Mouse (Mus musculus) brain, embryonic 14.5 days (tissue): ENCODE measurements around the gene Xpot. TPM values are rescaled to one million over a fixed set of nuclear protein-coding genes. Genes with fewer than 3 reads are reported as not detected.
A peak's percentile ranks its signal among the peaks of the same experiment; 100 is the strongest.

Experiments
- DNase-seq: peaks from one replicate; pipeline ENCODE4 v3.0.0-alpha.2; 2011; ENCODE audit warnings: low read depth
- CTCF ChIP-seq: fragments of 200-500 bp; IDR thresholded peaks from 2 replicates; pipeline ENCODE4 v1.5.1; 2012; ENCODE audit warnings: inconsistent platforms, mild to moderate bottlenecking, moderate library complexity, borderline replicate concordance; ENCODE audit not compliant: insufficient read depth, insufficient read length; ENCODE audit errors: extremely low read depth
- POLR2A ChIP-seq: fragments of 200-500 bp; IDR thresholded peaks from 2 replicates; pipeline ENCODE4 v1.6.1; 2012; ENCODE audit warnings: mild to moderate bottlenecking, inconsistent platforms, borderline replicate concordance; ENCODE audit not compliant: poor library complexity, insufficient read depth, insufficient read length, severe bottlenecking; ENCODE audit errors: extremely low read depth
- polyA plus RNA-seq: library from polyadenylated mRNA; depleted of rRNA; stranded (reverse); fragments of >200 nt; gene quantifications from 2 replicates; pipeline ENCODE4 v1.2.3, GENCODE M21; 2012

Xpot gene
- polyA plus RNA-seq, 1 experiment, result 78.9 TPM

GRCm38 (mm10) chr10:121611587-121611986 lies 14.5 kb downstream of the Xpot start:
- TF ChIP-seq CTCF (no peak), POLR2A (no peak)
- no peak for DNase-seq

GRCm38 (mm10) chr10:121608177-121608576 lies 18.0 kb downstream of the Xpot start:
- no peak for DNase-seq
- no peak for TF ChIP-seq CTCF
- TF ChIP-seq POLR2A, result no peak

- DNase-seq, result no peak
- TF ChIP-seq POLR2A, result no peak
- no peak for TF ChIP-seq CTCF
Measured at GRCm38 (mm10) chr10:121604632-121605344, 21.3 kb downstream of the Xpot start.

- TF ChIP-seq POLR2A (no peak), CTCF (no peak)
- no peak for DNase-seq
Measured at GRCm38 (mm10) chr10:121603556-121603955, 22.6 kb downstream of the Xpot start.

- TF ChIP-seq POLR2A (no peak), CTCF (no peak)
- no peak for DNase-seq
Measured at GRCm38 (mm10) chr10:121601272-121601671, 24.9 kb downstream of the Xpot start.

GRCm38 (mm10) chr10:121596580-121596979 lies 29.6 kb downstream of the Xpot start:
- no peak for TF ChIP-seq POLR2A
- TF ChIP-seq CTCF, result no peak
- no peak for DNase-seq

GRCm38 (mm10) chr10:121591106-121591505 lies 35.0 kb downstream of the Xpot start:
- TF ChIP-seq POLR2A (no peak), CTCF (no peak)
- no peak for DNase-seq

- no peak for TF ChIP-seq POLR2A
- no peak for TF ChIP-seq CTCF
- DNase-seq, result no peak
Measured at GRCm38 (mm10) chr10:121587371-121587840, 38.7 kb downstream of the Xpot start.

- no peak for TF ChIP-seq CTCF
- peak; percentile 63 for TF ChIP-seq POLR2A
- DNase-seq, result peak; percentile 97
Measured at GRCm38 (mm10) chr10:121586675-121587370, 39.3 kb downstream of the Xpot start, which contains the start of gene Tbk1. TSS of gene Tbk1 (minus strand) at chr10:121586787.

- peak; percentile 31 for DNase-seq
- no peak for TF ChIP-seq CTCF
- no peak for TF ChIP-seq POLR2A
Measured at GRCm38 (mm10) chr10:121585791-121586642, 40.1 kb downstream of the Xpot start.

GRCm38 (mm10) chr10:121585056-121585790 lies 40.9 kb downstream of the Xpot start:
- no peak for TF ChIP-seq CTCF
- TF ChIP-seq POLR2A, result no peak
- DNase-seq, result no peak

- no peak for TF ChIP-seq POLR2A
- no peak for TF ChIP-seq CTCF
- no peak for DNase-seq
Measured at GRCm38 (mm10) chr10:121584033-121584432, 42.1 kb downstream of the Xpot start.
